Mouse (Mus musculus): ENCODE measurements around the gene Snrpd3. TPM values are rescaled to one million over a fixed set of nuclear protein-coding genes. Genes with fewer than 3 reads are reported as not detected.
"Not testable (repeated sequence)": the region's sequence is repeated elsewhere in the genome, so short reads cannot be mapped to it uniquely, and the experiment has no call there.

Gene Snrpd3
- total RNA-seq, 2 experiments from 2014 or later: 14.3 to 16.3 TPM

- no peak for ATAC-seq (replicated peaks; ENCODE audit: low FRiP score, poor library complexity, severe bottlenecking)
Observed at GRCm38 (mm10) chr10:75499791-75500190, 17.6 kb upstream of the Snrpd3 start.

GRCm38 (mm10) chr10:75500345-75500744, 17.0 kb upstream of the Snrpd3 start:
- peak; percentile 42 for ATAC-seq (replicated peaks; ENCODE audit: low FRiP score, poor library complexity, severe bottlenecking)

GRCm38 (mm10) chr10:75501641-75502040, 15.7 kb upstream of the Snrpd3 start:
- ATAC-seq (replicated peaks; ENCODE audit: low FRiP score, poor library complexity, severe bottlenecking): no peak

- no peak for ATAC-seq (replicated peaks; ENCODE audit: low FRiP score, poor library complexity, severe bottlenecking)
Observed at GRCm38 (mm10) chr10:75503692-75504091, 13.7 kb upstream of the Snrpd3 start.

- no peak for ATAC-seq (replicated peaks; ENCODE audit: low FRiP score, poor library complexity, severe bottlenecking)
Observed at GRCm38 (mm10) chr10:75504234-75505129, 12.9 kb upstream of the Snrpd3 start.

- ATAC-seq (replicated peaks; ENCODE audit: low FRiP score, poor library complexity, severe bottlenecking): no peak
Observed at GRCm38 (mm10) chr10:75505130-75505495, 12.2 kb upstream of the Snrpd3 start.

GRCm38 (mm10) chr10:75505928-75506327, 11.4 kb upstream of the Snrpd3 start:
- not testable (repeated sequence) for ATAC-seq (replicated peaks; ENCODE audit: low FRiP score, poor library complexity, severe bottlenecking)

GRCm38 (mm10) chr10:75510446-75510845, 6.9 kb upstream of the Snrpd3 start:
- no peak for ATAC-seq (replicated peaks; ENCODE audit: low FRiP score, poor library complexity, severe bottlenecking)

- ATAC-seq (replicated peaks; ENCODE audit: low FRiP score, poor library complexity, severe bottlenecking): no peak
Observed at GRCm38 (mm10) chr10:75511060-75511459, 6.3 kb upstream of the Snrpd3 start.

GRCm38 (mm10) chr10:75511897-75512296, 5.5 kb upstream of the Snrpd3 start:
- ATAC-seq (replicated peaks; ENCODE audit: low FRiP score, poor library complexity, severe bottlenecking): no peak

GRCm38 (mm10) chr10:75512796-75513195, 4.6 kb upstream of the Snrpd3 start:
- no peak for ATAC-seq (replicated peaks; ENCODE audit: low FRiP score, poor library complexity, severe bottlenecking)

GRCm38 (mm10) chr10:75513306-75514067, 3.9 kb upstream of the Snrpd3 start:
- ATAC-seq (replicated peaks; ENCODE audit: low FRiP score, poor library complexity, severe bottlenecking): no peak

- no peak for ATAC-seq (replicated peaks; ENCODE audit: low FRiP score, poor library complexity, severe bottlenecking)
Observed at GRCm38 (mm10) chr10:75514361-75514760, 3.0 kb upstream of the Snrpd3 start.

- ATAC-seq (replicated peaks; ENCODE audit: low FRiP score, poor library complexity, severe bottlenecking): peak; percentile 58
Observed at GRCm38 (mm10) chr10:75515216-75516037, 1.9 kb upstream of the Snrpd3 start.

- ATAC-seq (replicated peaks; ENCODE audit: low FRiP score, poor library complexity, severe bottlenecking): peak; percentile 11; the same call in 1 of the 2 replicates
Observed at GRCm38 (mm10) chr10:75516038-75516723, 1.2 kb upstream of the Snrpd3 start.

- ATAC-seq (replicated peaks; ENCODE audit: low FRiP score, poor library complexity, severe bottlenecking): no peak
Observed at GRCm38 (mm10) chr10:75516724-75517072, 653 bp upstream of the Snrpd3 start.

GRCm38 (mm10) chr10:75517758-75518143, 400 bp downstream of the Snrpd3 start, which contains the start of gene Gucd1:
Gene Gucd1 (minus strand): TSS chr10:75517972.
- ATAC-seq (replicated peaks; ENCODE audit: low FRiP score, poor library complexity, severe bottlenecking): peak; percentile 73

- no peak for ATAC-seq (replicated peaks; ENCODE audit: low FRiP score, poor library complexity, severe bottlenecking)
Observed at GRCm38 (mm10) chr10:75520581-75520980, 3.2 kb downstream of the Snrpd3 start.

GRCm38 (mm10) chr10:75521643-75522042, 4.3 kb downstream of the Snrpd3 start:
- ATAC-seq (replicated peaks; ENCODE audit: low FRiP score, poor library complexity, severe bottlenecking): no peak

Data from erythroid progenitor cell, adult 5-6 weeks (primary cell).